ENCODE assay signal across 28 mouse cellular contexts in genomic region chr6:17451305-17451704, GRCm38 (mm10). TPM values are rescaled to one million over a fixed set of nuclear protein-coding genes. Genes with fewer than 3 reads are reported as not detected.
DNase-seq lines count a peak whose midpoint lies in the region; ATAC-seq lines count a peak whose summit lies in the region.
"Had no signal": no experiment of that assay in that cellular context is flagged by ENCODE, and none has a peak within 500 bp of the region (broad histone marks: within the 10 kb centered on the region; RNA-seq: fewer than 3 reads in every experiment).

No protein-coding gene starts in this region.

- H3K9me3 ChIP-seq in kidney, embryonic 15.5 days (replicated peaks), result no peaks in the 10 kb centered on the region
- no peaks in the 10 kb centered on the region for H3K9me3 ChIP-seq in neural tube, embryonic 11.5 days (ENCODE audit: control insufficient read depth, low read length)
- H3K9me3 ChIP-seq: embryonic facial prominence, embryonic 12.5 days; forebrain, embryonic 12.5 days; heart, embryonic 12.5 days; hindbrain, embryonic 15.5 days; intestine, embryonic 15.5 days; limb, embryonic 12.5 days; midbrain, embryonic 12.5 days; stomach, embryonic 15.5 days had no signal

- H3K27me3 ChIP-seq in kidney, embryonic 15.5 days, result no peaks in the 10 kb centered on the region
- H3K27me3 ChIP-seq in neural tube, embryonic 11.5 days (ENCODE audit: control insufficient read depth, insufficient read depth, low read length), result no peaks in the 10 kb centered on the region
- H3K27me3 ChIP-seq: embryonic facial prominence, embryonic 12.5 days; forebrain, embryonic 12.5 days; heart, embryonic 12.5 days; hindbrain, embryonic 15.5 days; intestine, embryonic 15.5 days; limb, embryonic 12.5 days; midbrain, embryonic 12.5 days; stomach, embryonic 15.5 days had no signal

- H3K27ac ChIP-seq in kidney, embryonic 15.5 days, result no peak overlapping the region
- no peak overlapping the region for H3K27ac ChIP-seq in neural tube, embryonic 11.5 days (ENCODE audit: low read depth, low read length)
- H3K27ac ChIP-seq: embryonic facial prominence, embryonic 12.5 days; forebrain, embryonic 12.5 days; hindbrain, embryonic 15.5 days; intestine, embryonic 15.5 days; limb, embryonic 12.5 days; midbrain, embryonic 12.5 days; stomach, embryonic 15.5 days had no signal

- 18% methylated on average over 5 of the region's 5 CpGs for WGBS in kidney, embryonic 15.5 days
- WGBS in neural tube, embryonic 11.5 days, result 3% methylated on average over 5 of the region's 5 CpGs

- DNase-seq in kidney, postnatal 36 days, result no peak
- DNase-seq in neural tube, embryonic 11.5 days (ENCODE audit: low spot score), result peak; percentile 32
- DNase-seq in neural tube, embryonic 10.5 days (ENCODE audit: extremely low spot score, low spot score), result no peak
- peak; percentile 38 for DNase-seq in embryo, embryonic 9.5 days (ENCODE audit: extremely low spot score)
- DNase-seq in cerebellum, postnatal 4 days (ENCODE audit: low spot score in 2 of 2), result no peak
- no peak for DNase-seq in right cerebral cortex, postnatal 14 days
- DNase-seq: adrenal gland, adult 8-10 months; cerebellum, adult 11-12 months; cerebellum, postnatal 14 days; gastrocnemius, postnatal 25 days; heart, adult 18-20 months; heart, postnatal 10 days; liver, postnatal 0 days; right cerebral cortex, adult 18-20 months; thymus, adult 18-20 months; thymus, postnatal 36 days had no signal

- H3K9ac ChIP-seq in kidney, embryonic 15.5 days, result no peak overlapping the region
- H3K9ac ChIP-seq in neural tube, embryonic 11.5 days (ENCODE audit: low read length), result no peak overlapping the region
- H3K9ac ChIP-seq: embryonic facial prominence, embryonic 12.5 days; forebrain, embryonic 12.5 days; heart, embryonic 12.5 days; hindbrain, embryonic 15.5 days; intestine, embryonic 15.5 days; limb, embryonic 12.5 days; liver, postnatal 0 days; midbrain, embryonic 12.5 days; stomach, embryonic 15.5 days had no signal

- ATAC-seq in kidney, embryonic 15.5 days (replicated peaks; ENCODE audit: low FRiP score), result peak; percentile 46; the same call in 1 of the 2 replicates
- ATAC-seq in neural tube, embryonic 11.5 days (ENCODE audit: insufficient read depth, low FRiP score, low TSS enrichment), result peak; percentile 63; the same call in 1 of the 2 replicates
- ATAC-seq: activated CD4-positive, CD25-positive, alpha-beta regulatory T cell, adult 4 months; intestine, embryonic 15.5 days; liver, postnatal 0 days had no signal

- H3K36me3 ChIP-seq in kidney, embryonic 15.5 days, result no peaks in the 10 kb centered on the region
- no peaks in the 10 kb centered on the region for H3K36me3 ChIP-seq in neural tube, embryonic 11.5 days (ENCODE audit: control insufficient read depth, insufficient read depth, low read length)
- H3K36me3 ChIP-seq: embryonic facial prominence, embryonic 12.5 days; forebrain, embryonic 12.5 days; heart, embryonic 12.5 days; hindbrain, embryonic 15.5 days; intestine, embryonic 15.5 days; limb, embryonic 12.5 days; midbrain, embryonic 12.5 days; stomach, embryonic 15.5 days had no signal

- H3K4me1 ChIP-seq in kidney, embryonic 15.5 days, result no peaks in the 10 kb centered on the region
- 0 out of 2 replicates have a peak, but pooled peaks cover 4% of the 10 kb centered on the region for H3K4me1 ChIP-seq in neural tube, embryonic 11.5 days (ENCODE audit: control insufficient read depth, insufficient read depth, low read length)
- H3K4me1 ChIP-seq: embryonic facial prominence, embryonic 12.5 days; forebrain, embryonic 12.5 days; heart, embryonic 12.5 days; hindbrain, embryonic 15.5 days; intestine, embryonic 15.5 days; limb, embryonic 12.5 days; stomach, embryonic 15.5 days had no signal

- H3K4me2 ChIP-seq in kidney, embryonic 15.5 days, result no peak overlapping the region
- H3K4me2 ChIP-seq in neural tube, embryonic 11.5 days (ENCODE audit: low read depth), result no peak overlapping the region
- H3K4me2 ChIP-seq: embryonic facial prominence, embryonic 12.5 days; forebrain, embryonic 12.5 days; heart, embryonic 12.5 days; hindbrain, embryonic 15.5 days; intestine, embryonic 15.5 days; limb, embryonic 12.5 days; liver, embryonic 11.5 days; midbrain, embryonic 12.5 days; stomach, embryonic 15.5 days had no signal

- no peak overlapping the region for H3K4me3 ChIP-seq in kidney, embryonic 15.5 days (replicated peaks)
- no peak overlapping the region for H3K4me3 ChIP-seq in neural tube, embryonic 11.5 days (ENCODE audit: low read depth, low read length)
- H3K4me3 ChIP-seq: embryonic facial prominence, embryonic 12.5 days; erythroblast, embryonic 14.5 days; forebrain, embryonic 12.5 days; heart, embryonic 12.5 days; hindbrain, embryonic 15.5 days; intestine, embryonic 15.5 days; limb, embryonic 12.5 days; midbrain, embryonic 12.5 days; stomach, embryonic 15.5 days had no signal

RNA-seq across cellular contexts. Expression of gene Met, which starts 12.3 kb away (rescaled TPM):
- 15.1 and 16.1 TPM in 2 replicates for polyA plus RNA-seq in kidney, embryonic 15.5 days (2015; fragmentation: Nextera tagmentation; extraction: Ambion mirVana)
- 5.4 and 6.9 TPM in 2 replicates for polyA plus RNA-seq in neural tube, embryonic 11.5 days (2014; fragmentation: Nextera tagmentation; extraction: Ambion mirVana)
- polyA plus RNA-seq: activated CD4-positive, CD25-positive, alpha-beta regulatory T cell, adult 4 months; erythroblast, embryonic 14.5 days had no signal

Comparison
In these comparisons a context has a peak if more than half of its experiments do, and no peak if none do; other contexts are left out.
1. DNase-seq: peak in neural tube, embryonic 11.5 days (single experiment) and embryo, embryonic 9.5 days (single experiment); none in kidney, postnatal 36 days (0 of 2), neural tube, embryonic 10.5 days (single experiment), cerebellum, postnatal 4 days (0 of 2) and right cerebral cortex, postnatal 14 days (single experiment).